Mouse (Mus musculus) kidney, embryonic 14.5 days (tissue): ENCODE measurements around the gene Gm33815. TPM values are rescaled to one million over a fixed set of nuclear protein-coding genes. Genes with fewer than 3 reads are reported as not detected.
"Not testable (repeated sequence)": the region's sequence is repeated elsewhere in the genome, so short reads cannot be mapped to it uniquely, and the experiment has no call there.

Experiments
- ATAC-seq: fragments of 200-750 bp; cut with Nextera tagmentation; 2 replicates; pipeline ENCODE4 v1.8.0; 2017; ENCODE audit warnings: moderate number of reproducible peaks, mild to moderate bottlenecking, moderate TSS enrichment, moderate library complexity; ENCODE audit not compliant: low FRiP score, low TSS enrichment
- H3K27ac ChIP-seq: fragments of 300-500 bp; sonication (generic); 2 replicates; pipeline ENCODE4 v1.5.1; 2014; ENCODE audit warnings: low read depth, mild to moderate bottlenecking, low read length, moderate library complexity, mixed read lengths
- H3K27me3 ChIP-seq: fragments of 300-500 bp; sonication (generic); 2 replicates; pipeline ENCODE4 v1.6.1; 2014; ENCODE audit warnings: mild to moderate bottlenecking, low read length; ENCODE audit not compliant: control insufficient read depth, insufficient read depth
- H3K36me3 ChIP-seq: fragments of 300-500 bp; sonication (generic); 2 replicates; pipeline ENCODE4 v1.6.1; 2014; ENCODE audit warnings: low read length, mixed read lengths; ENCODE audit not compliant: control insufficient read depth, insufficient read depth
- H3K4me1 ChIP-seq: fragments of 300-500 bp; sonication (generic); 2 replicates; pipeline ENCODE4 v1.6.1; 2014; ENCODE audit warnings: low read length, mixed read lengths; ENCODE audit not compliant: control insufficient read depth, insufficient read depth
- H3K4me2 ChIP-seq: fragments of 300-500 bp; sonication (generic); replicated peaks from 2 replicates; pipeline ENCODE4 v1.6.1; 2014; ENCODE audit warnings: low read depth, mild to moderate bottlenecking, low read length
- H3K4me3 ChIP-seq: fragments of 300-500 bp; sonication (generic); 2 replicates; pipeline ENCODE4 v1.5.1; 2014; ENCODE audit warnings: mild to moderate bottlenecking, low read length
- H3K9ac ChIP-seq: fragments of 300-500 bp; sonication (generic); 2 replicates; pipeline ENCODE4 v1.6.1; 2014; ENCODE audit warnings: low read depth, mild to moderate bottlenecking, low read length, moderate library complexity
- H3K9me3 ChIP-seq: fragments of 300-500 bp; sonication (generic); 2 replicates; pipeline ENCODE4 v1.6.1; 2016; ENCODE audit warnings: low read length; ENCODE audit not compliant: control insufficient read depth
- WGBS: fragments of 180-500 bp; shearing (Covaris S2); extraction: QIAGEN DNeasy Blood & Tissue Kit; methylation state at CpG from one replicate; pipeline ENCODE4 v1.1.7; 2014; 5-methylcytosine and 5-hydroxymethylcytosine counted together
- polyA plus RNA-seq: library from polyadenylated mRNA; unstranded; fragments of >200 nt; fragmentation: Nextera tagmentation; extraction: Ambion mirVana; gene quantifications from 2 replicates; pipeline ENCODE4 v1.2.1, GENCODE M21; 2014

Gm33815 gene
- not detected in 2 replicates for polyA plus RNA-seq

GRCm38 (mm10) chrY:69320832-69321231 lies at the start of gene Gm33815:
TSS of gene Gm33815 (plus strand) at chrY:69321132.
- H3K9ac ChIP-seq, H3K4me1 ChIP-seq, H3K4me2 ChIP-seq, H3K36me3 ChIP-seq, H3K9me3 ChIP-seq, H3K27ac ChIP-seq, H3K27me3 ChIP-seq, ATAC-seq, H3K4me3 ChIP-seq: not testable (repeated sequence)
- no CpG with 5 or more reads among the region's 1 CpGs for WGBS
